Mouse (Mus musculus) left cerebral cortex, postnatal 4 days (tissue): ENCODE measurements around the gene Gad1. TPM values are rescaled to one million over a fixed set of nuclear protein-coding genes. Genes with fewer than 3 reads are reported as not detected.
"Not testable (repeated sequence)": the region's sequence is repeated elsewhere in the genome, so short reads cannot be mapped to it uniquely, and the experiment has no call there.

Source experiments
- DNase-seq: peaks from one replicate; pipeline ENCODE4 v3.0.0-alpha.2; 2022
- intact Hi-C: fragments of 180-260 bp; cut with DNase I; formaldehyde crosslinking; loops from one replicate; pipeline ENCODE4 v1.15.1; 2025
- total RNA-seq, 2 experiments: library from RNA; stranded (reverse); gene quantifications; 2 replicates each; pipeline ENCODE4 v1.2.3; 2021

Gene Gad1
- total RNA-seq = 100 to 1,000 TPM; 108 to 166 TPM

DNA sequence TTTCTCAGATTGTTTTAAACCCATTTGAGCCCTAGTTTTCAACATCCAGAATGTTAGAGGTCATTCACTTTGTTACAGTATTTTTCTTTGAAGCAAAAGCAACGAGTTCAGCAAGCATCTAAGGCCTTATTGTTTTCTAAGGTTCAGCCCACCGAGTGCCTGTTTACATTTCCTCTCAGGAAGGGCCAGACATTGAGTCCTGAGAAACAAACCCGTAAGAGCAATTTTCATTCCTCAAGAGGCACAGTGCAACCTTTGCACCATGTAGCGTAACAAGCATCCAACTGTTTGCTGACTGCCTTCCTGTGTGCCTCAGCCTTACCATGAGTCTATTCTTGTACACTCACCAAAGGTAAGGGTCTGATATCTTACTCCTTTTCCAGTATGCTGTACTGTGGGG, at the start of gene Gad1:
Gad1 (plus strand) TSS at position 301 of the 400 bp plus-strand sequence.
- intact Hi-C loops = loop anchor here (10.0 kb wide), 1 partner anchor 298 kb away; no protein-coding TSS in a partner anchor

DNA sequence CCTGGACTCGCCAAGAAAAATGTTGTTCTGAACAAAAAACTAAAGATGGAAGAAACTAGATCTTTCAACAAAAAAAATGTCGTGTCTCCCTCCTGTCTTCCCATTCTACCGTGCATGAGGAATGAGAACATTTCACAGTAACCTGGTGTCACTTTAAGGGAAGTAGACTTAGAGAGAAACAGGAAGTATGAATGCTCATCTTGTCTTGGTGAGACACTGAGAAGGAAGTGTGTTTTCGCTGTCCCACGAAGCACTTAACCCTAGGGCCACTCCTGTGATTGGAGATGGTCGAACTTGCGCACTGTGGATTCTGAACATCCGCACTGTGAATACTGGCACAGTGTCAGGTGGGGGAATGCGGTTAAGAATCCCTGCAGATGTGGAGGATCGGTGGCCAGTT, 49.4 kb upstream of the Gad1 start:
- intact Hi-C loops = no loop called here

More for the DNA sequence above, at the start of gene Gad1:
- no peak for DNase-seq

DNA sequence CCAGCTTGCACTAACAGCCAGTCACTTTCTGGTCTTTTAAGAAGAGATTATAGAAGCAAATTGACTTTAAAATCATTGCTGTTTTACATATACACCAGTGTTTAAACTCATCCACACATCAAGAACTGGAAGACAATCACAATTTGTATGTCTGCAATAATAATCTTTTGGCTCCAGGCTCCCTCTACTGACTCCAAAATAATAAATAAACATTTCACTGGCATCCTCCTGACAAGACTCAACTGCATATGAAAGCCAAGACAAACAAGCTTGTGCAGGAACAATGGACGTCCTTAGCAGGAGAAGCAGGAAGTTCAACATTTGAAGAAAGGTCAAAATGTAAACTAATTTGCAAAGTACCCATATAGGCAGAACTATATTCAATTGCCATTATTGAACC, 47.6 kb upstream of the Gad1 start:
- intact Hi-C loops = no loop called here
- DNase-seq = no peak

More for the DNA sequence above, 49.4 kb upstream of the Gad1 start:
- DNase-seq = no peak

DNA sequence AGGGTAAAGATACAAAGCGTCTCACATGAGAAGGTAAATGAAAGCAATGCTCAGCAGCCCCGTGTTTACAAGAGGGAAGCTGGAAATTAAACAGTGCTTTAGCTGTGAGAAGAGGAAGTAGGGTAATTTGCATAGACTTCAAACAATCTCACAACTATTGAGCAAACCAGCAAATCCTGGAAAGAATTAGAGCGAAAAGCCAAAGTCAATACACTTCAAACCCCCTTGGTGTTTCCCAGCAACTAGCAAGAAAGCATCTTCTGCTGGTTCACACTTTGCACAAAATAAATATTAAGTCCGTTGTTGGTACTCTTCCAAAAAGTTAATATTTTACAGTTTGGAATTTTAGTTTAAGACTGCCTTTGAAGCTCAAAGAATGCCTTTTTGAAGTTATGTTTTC, 47.0 kb upstream of the Gad1 start:
- intact Hi-C loops = no loop called here
- no peak for DNase-seq

DNA sequence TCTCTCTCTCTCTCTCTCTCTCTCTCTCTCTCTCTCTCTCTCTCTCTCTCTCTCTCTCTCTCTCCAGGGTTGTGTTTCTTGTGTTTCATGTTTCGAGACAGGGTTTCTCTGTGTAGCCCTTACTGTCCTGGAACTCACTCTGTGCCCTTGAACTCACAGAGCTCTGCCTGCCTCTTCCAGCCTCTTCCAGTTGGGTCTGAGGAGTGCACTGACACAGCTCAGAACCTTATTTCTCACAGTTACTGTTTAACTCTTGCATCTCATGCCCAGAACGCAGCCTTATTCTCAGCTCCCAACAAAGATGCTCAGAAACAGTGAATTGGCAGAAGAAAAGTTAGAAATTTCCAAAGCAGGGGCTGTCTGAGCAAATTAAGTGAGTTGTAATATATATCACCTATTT, 46.5 kb upstream of the Gad1 start:
- no peak for DNase-seq
- intact Hi-C loops = no loop called here

DNA sequence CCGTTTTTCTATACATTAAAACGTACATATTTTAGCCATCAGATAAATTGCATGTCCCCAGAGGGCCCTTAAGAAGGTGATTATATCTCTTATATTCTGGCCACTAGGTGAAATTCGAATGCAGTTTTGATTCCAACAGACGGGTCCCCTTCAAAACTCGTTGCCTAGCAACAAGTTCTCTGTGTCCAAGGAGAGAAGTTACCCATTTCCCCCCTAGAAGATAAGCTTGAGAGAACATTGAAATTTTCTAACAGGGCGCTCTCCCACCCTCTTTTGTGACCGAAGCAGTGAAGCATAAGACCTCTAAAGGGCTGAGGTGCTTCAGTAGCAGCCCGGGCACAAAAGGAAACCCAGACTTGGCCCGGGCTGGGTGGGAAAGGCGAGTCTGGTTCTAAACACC, 44.4 kb upstream of the Gad1 start, which contains the start of gene Erich2:
Erich2 (plus strand) TSS at position 324 of the 400 bp plus-strand sequence.
- intact Hi-C loops = no loop called here
- no peak for DNase-seq

DNA sequence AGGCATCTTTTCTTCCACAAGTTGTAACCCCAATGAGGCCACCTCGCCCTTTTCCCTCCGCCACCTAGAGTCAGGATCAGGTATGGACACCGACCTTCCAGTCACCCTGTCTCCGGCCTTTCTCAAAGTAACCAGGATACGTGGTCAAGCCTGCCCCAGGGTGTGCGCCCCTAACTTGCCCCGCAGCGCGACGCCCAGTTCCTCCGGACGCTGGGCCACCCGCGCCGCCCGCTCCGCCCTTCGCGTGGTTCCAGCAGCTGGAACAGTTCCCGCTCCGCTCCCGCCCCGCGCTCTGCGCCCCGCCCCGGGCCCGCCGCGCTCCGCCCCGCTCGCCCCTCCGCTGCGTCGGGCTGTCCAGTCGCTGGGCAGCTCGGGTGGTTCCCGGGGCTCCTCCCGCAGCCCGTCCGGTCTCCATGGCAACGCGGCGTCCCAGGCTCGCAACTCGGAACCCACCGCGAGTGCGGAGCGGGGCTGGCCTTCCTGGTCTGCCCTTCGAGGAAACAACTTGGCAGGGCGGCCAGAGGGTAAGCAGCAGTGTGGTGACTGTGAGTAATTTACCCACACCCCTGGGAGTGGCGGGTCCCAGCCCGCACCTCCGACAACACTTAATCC, 43.7 kb upstream of the Gad1 start:
- peak; percentile 90 for DNase-seq
- intact Hi-C loops = no loop called here

DNA sequence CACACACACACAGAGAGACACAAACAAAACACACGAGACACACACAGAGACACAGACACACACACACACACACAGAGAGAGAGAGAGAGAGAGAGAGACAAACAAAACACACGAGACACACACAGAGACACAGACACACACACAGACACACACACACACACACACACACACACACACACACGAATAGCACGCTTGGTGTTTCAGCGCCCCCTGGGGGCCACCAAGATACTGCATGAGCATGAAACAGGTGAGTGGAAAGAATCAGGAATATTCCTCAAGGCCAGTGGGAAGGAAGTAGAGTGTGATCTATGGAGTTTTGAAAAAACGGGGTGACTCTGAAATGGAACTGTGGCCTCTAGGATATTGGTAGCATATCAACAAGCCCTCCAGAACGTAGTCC, 14.6 kb upstream of the Gad1 start:
- DNase-seq = peak; percentile 57
- intact Hi-C loops = not testable (repeated sequence)

GRCm38 (mm10) chr2:70550671-70551070, 2.2 kb upstream of the Gad1 start:
- no peak for DNase-seq
- intact Hi-C loops = loop anchor here (10.0 kb wide), 1 partner anchor 296 kb away; no protein-coding TSS in a partner anchor

- intact Hi-C loops = loop anchor here (10.0 kb wide), 1 partner anchor 297 kb away; no protein-coding TSS in a partner anchor
Observed at GRCm38 (mm10) chr2:70551446-70551845, 1.4 kb upstream of the Gad1 start.

GRCm38 (mm10) chr2:70552067-70552598, 739 bp upstream of the Gad1 start:
- intact Hi-C loops = loop anchor here (10.0 kb wide), 1 partner anchor 297 kb away; no protein-coding TSS in a partner anchor

More at GRCm38 (mm10) chr2:70551446-70551845, 1.4 kb upstream of the Gad1 start:
- no peak for DNase-seq

GRCm38 (mm10) chr2:70553826-70554225, 954 bp downstream of the Gad1 start:
- intact Hi-C loops = loop anchor here (10.0 kb wide), 1 partner anchor 299 kb away; no protein-coding TSS in a partner anchor
- DNase-seq = no peak

More at GRCm38 (mm10) chr2:70552067-70552598, 739 bp upstream of the Gad1 start:
- no peak for DNase-seq

DNA sequence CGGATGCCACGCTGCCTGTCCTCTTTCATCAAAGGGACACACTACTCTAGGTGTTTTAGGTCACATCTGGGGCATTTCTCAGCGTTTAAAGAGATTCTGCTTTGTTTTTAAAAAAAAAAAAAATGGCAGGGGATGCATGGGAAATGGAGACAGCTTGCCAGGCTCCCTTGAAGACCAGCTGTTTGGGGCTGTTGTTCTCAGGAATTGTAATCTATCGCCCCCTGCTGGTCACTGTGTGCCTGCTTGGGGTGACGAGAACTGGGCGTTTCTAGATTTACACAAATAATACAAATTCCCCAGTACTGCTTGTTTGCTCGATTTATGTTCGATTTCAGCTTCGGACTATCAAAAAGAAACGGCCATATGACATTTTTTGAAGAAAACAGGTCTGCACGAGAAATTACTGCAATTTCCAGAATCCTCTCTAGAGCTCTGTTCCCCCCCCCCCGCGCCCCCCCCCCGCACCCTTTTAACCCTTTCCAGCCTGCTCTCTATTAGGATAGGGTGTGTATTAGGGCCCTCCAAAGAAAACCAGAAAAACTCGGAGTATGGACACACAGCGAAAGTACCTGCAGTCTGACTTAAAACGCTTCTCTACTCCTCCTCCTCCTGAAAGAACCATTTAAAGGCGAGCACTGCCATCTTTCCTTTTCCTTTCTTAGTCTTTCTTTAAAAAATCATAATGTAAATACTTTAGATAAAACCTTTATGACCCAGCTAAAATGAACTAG, 5.4 kb downstream of the Gad1 start:
- intact Hi-C loops = loop anchor here (2.0 to 10.0 kb wide), 3 partner anchors 303 to 431 kb away; no protein-coding TSS in a partner anchor
- peak; percentile 92 for DNase-seq

- intact Hi-C loops = loop anchor here (2.0 to 10.0 kb wide), 3 partner anchors 304 to 432 kb away; no protein-coding TSS in a partner anchor
- no peak for DNase-seq
Observed at GRCm38 (mm10) chr2:70558843-70559451, 6.1 kb downstream of the Gad1 start.

GRCm38 (mm10) chr2:70559520-70559919, 6.6 kb downstream of the Gad1 start:
- intact Hi-C loops = loop anchor here (2.0 to 10.0 kb wide), 3 partner anchors 305 to 433 kb away; no protein-coding TSS in a partner anchor
- peak; percentile 32 for DNase-seq

GRCm38 (mm10) chr2:70561077-70561795, 8.4 kb downstream of the Gad1 start:
- intact Hi-C loops = loop anchor here (5.0 to 10.0 kb wide), 2 partner anchors 924 to 974 kb away; no protein-coding TSS in a partner anchor
- DNase-seq = peak; percentile 77

DNA sequence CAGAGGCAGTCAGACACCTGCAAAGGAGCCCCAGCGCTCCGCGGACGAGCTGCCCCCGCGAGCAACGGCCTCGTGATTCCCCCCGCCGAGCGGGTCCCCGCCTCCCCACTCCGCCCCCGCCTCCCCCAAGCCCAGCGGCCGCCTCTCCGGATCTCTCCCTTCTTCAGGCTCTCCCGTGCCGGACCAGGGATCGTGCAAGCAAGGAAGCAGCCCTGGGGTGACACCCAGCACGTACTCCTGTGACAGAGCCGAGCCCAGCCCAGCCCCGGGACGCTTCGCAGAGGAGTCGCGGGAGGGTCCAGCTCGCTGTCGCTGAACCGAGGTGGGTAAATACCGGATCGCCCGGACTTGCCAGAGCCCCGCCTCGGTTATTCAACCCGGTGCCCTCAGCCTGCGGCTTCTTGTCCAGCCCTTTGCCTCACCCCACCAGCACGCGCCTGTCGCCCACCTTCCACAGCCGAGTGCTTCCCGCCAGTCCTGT, 9.2 kb downstream of the Gad1 start:
- DNase-seq = peak; percentile 54
- intact Hi-C loops = loop anchor here (5.0 to 10.0 kb wide), 2 partner anchors 925 to 973 kb away; no protein-coding TSS in a partner anchor

- no peak for DNase-seq
Observed at GRCm38 (mm10) chr2:70562611-70562980, 9.7 kb downstream of the Gad1 start.

GRCm38 (mm10) chr2:70562981-70563671, 10.3 kb downstream of the Gad1 start:
- no peak for DNase-seq
- intact Hi-C loops = loop anchor here (5.0 to 10.0 kb wide), 2 partner anchors 926 to 972 kb away; no protein-coding TSS in a partner anchor

More at GRCm38 (mm10) chr2:70562611-70562980, 9.7 kb downstream of the Gad1 start:
- intact Hi-C loops = loop anchor here (5.0 to 10.0 kb wide), 2 partner anchors 925 to 972 kb away; no protein-coding TSS in a partner anchor
